Mouse (Mus musculus): Measurements from ENCODE around the gene C1qtnf4.

The C1qtnf4 gene

GRCm38 (mm10) chr2:90938362-90938761 lies 52.7 kb downstream of the C1qtnf4 start:
- DNase-seq: no peak

- DNase-seq: peak; percentile 20 to 37
These were observed 54.1 kb downstream of the C1qtnf4 start for GRCm38 (mm10) chr2:90939750-90940149.
